Mouse (Mus musculus) WW6 (cell line): ENCODE measurements around the gene Nsun4.

Source experiments
- DNase-seq: peaks from one replicate; pipeline ENCODE4 v3.0.0-alpha.2; 2013; ENCODE audit warnings: low read depth, low spot score

Gene Nsun4

DNA sequence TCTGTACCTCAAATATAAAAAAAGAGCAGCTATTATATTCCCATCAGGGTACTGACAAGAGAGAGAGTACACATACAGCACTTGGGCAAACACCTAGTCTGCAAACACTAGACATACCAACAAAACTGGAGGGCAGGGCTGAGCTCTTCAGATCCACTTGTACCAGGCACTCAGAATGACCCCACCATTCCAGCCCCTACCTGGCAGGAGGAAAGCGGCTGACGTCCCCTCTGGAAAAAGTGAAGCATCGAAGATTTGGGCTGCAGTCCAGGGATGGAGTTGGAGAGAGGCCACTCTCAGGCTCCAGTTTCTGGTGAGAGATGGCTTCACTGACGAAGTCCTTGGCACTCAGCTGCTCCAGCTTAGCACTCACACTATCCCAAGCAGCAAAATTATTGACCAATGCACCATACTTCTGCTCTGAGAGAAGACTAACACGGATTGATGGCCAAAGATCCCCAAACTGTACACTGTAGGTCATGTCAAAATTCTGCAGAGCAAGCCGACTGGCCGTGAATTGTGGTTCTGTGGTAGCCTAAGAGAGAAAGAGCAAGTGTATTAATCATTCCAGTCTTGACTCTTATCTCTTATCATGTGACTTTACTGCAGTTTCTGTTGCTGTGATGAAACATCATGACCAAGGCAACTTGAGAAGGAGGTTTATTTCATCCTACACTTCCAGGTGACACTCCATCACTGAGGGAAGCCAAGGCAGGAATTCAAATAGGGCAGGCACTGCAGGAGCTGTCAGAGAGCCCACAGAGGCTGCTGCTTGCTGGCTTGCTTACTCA, 5.4 kb downstream of the Nsun4 start:
- no peak for DNase-seq

DNA sequence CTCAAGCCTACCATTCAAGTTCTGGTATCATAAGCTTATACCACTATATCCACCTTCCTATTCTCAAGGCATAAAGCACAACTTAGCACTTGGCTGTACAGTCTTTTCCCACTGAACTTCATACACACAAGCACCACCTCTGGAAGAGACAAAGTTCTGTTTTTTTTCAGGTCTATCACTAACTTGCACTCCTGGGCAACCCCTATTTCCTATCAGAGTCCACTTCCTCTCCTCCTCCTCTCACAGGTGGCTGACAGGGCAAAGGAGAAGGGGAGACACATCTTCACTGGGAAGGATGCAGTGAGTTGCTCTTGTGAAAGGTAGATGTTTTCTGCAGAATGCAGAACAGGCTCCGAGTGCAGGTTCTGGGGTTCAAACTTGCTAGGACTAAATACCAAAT, 6.0 kb downstream of the Nsun4 start:
- DNase-seq, result no peak

DNA sequence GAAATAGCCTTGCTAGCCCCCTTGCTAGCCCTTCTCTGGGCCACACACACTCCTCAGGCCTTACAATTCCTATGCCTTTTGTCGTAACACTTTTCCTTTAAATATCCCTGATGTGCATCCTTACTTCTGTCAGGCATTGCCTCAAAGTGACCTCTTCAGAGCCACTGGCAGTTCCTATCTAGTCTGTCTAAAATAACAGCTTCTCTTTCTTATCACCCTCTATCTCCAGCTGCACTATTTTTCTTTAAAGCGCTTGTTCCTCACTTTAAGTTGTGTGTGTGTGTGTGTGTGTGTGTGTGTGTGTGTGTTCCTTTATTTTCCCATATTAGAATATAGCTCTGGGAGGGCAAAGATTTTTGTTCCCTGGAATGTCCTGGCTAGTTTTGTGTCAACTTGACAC, 7.1 kb downstream of the Nsun4 start:
- no peak for DNase-seq

DNA sequence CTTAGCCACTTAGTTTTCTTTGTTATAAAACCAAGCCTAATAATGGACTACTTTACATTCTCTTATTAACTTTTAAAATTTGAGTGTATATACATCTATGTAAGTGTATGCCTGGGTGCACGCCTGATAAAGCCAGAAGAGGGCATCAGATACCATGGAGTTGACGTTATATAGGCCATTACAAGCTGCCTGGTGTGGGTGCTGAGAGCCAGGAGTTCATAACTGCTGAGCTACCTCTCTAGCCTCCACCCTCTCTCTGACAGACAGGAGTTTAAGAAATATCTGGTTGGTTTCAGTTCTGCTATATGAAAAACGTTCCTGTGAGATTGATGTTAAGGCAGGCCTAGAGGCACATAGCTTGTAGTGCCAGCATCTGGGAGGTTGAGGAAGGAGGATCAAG, 11.5 kb downstream of the Nsun4 start:
- no peak for DNase-seq

DNA sequence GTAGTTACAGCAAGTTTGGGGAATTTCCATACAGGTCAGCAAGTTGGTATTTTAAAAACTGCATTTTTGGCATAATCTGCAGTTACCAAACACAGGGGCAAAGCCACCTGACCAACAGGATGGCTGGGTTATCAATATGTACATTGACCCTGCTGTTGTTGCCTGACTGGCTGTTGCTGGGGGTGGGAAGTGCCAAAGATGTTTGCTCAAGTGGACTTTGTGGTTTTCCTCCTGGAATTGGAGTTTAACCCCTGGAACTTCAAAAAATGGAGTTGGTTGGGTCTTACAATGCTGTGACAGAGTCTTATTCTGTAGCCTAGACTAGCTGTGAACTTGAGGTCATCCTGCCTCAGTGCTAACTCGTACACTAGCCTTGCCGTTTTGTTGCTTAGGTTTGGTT, 13.2 kb downstream of the Nsun4 start:
- no peak for DNase-seq

DNA sequence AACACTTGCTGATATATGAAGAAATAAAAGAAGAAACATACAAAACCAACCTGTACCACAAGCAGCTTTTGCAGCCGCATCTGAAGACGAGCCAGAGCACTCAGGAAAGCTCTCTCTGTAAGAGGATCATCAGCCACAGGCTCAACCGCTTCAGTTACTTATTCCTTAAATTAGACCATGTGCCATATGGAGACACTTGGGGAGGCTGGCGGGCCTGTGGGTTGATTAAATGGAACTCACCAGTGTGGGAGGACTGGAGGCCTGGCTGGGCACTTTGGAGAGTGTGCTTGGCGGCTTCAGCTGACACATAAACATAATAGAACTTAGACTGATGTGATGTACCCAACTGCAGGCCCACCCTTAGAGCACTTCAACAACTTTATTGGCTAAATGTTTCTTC, 20.3 kb downstream of the Nsun4 start:
- DNase-seq, result no peak

DNA sequence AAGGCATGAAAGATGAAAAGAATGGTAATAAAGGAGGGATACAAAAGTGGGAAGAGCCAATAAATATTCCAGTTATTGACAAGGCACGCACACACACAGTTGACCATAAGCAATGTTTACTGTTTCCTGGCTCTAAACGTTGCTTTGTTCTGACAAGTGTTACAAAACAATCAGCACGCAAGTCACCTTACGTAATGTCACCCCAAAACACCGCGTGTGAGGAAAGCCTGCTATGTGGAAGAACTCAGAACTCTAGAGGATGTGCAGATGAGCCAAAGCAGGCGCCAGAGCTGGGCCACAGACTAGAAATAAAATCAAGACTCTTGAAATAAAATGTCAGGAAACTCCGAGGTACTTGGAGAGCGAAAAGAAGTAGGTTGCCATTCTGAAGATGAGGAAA, 20.8 kb downstream of the Nsun4 start:
- no peak for DNase-seq

DNA sequence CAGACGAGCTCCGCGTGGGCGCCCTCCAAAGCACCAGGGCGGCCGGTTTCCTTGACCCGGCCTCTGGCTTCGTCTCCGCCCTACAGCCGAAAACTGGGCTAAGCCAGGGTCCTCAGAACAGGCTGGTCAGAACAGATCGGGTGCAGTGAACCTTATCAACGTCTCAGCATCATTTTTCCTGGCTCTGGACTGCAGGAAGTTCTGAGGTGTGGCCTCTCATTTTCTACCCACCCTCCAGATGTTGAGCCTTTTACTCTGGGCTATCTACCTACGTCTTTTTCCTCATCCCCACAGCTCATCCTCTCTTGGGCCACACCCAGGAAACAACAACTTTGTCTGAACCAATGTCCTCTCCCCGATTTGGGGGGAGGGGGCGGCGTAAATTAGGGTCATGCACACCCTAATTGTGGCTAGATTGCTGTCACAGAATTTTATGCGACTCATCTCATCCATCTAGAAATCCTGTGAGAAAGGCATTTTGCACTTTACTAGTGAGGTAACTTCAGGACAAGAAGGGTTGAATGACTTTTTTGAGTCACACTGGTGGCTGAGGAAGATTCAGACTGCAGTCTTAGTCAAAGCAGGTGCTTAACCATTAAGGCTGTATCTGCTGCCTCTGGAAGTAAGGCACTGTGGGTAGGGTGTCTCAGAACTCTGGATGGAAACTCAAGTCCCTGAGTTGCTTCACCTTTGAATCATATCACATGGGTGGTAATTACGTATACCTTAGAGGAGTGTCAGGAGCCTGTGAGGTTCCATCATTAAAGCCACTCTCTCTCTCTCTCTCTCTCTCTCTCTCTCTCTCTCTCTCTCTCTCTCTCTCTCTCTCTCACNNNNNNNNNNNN, 35.6 kb downstream of the Nsun4 start, which contains the start of gene Faah:
TSS of gene Faah (minus strand) at position 25 of the 845 bp plus-strand sequence.
- DNase-seq, result no peak

DNA sequence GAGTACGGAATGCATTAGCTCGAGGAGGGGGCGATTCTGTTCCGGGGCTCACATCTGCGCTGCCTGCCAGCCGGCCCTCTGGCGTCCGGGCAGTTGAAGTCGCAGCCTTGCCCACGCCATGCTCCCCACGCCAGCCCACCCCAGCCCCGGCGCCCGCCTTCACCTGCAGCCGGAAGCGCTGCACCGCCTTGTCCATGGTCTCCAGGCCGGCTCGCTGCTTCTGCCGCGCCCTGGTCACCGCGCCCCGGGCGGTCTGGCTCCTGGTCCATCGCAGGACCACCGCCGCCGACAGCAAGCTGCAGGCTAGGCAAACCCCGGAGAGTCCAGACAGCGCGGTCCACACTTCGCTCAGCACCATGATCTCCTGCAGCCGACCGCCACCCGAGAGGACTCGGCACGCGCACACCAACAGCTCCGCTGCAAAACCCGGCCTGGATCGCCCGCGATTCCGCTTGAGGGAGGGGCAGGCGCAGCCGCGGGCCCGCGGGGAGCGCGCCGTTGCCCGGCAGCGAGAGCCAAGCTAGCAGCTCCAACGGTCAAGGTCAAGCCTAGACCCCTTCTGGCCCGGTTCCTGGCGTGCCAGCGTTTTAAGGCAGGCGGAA, 36.3 kb downstream of the Nsun4 start:
- no peak for DNase-seq

DNA sequence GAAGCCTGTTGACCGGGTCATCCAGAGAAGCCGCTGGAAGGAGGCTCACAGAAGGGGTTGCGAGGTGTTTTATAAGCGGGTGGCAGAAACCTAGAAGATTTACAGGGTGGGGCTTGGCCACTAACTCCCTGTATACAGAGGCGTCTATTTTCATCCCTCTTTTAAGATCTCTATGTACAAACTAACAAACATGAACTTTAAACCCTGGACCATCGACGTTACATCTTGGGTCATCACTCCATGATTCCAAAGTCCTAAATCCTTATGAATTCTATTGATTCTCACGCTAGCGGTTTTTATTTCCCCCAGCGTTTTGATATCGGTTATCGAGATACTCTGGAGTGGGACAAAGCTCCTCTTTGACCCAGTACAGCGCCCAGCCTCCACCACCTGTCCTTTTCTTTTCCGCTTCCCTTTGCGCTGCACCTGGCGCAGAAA, 36.8 kb downstream of the Nsun4 start:
- no peak for DNase-seq

DNA sequence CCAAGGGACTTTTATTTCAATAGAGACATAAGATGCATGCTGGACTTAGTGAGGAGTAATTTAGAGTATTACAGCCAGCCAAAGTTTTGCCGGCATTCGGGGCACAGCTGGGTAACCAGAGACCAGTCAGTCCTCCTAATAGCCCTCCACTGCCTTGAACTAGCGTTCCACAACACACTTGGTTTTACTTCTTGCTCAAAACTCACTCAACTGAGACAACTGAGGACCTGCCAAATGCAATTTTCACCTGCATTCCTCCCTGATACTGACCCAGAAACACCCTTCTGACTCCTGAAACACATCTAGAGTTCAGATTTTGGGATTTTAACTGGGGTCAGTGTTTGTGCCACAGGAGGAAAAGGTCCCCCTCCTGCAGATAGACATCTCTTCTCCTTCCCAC, 37.3 kb downstream of the Nsun4 start:
- DNase-seq, result no peak

DNA sequence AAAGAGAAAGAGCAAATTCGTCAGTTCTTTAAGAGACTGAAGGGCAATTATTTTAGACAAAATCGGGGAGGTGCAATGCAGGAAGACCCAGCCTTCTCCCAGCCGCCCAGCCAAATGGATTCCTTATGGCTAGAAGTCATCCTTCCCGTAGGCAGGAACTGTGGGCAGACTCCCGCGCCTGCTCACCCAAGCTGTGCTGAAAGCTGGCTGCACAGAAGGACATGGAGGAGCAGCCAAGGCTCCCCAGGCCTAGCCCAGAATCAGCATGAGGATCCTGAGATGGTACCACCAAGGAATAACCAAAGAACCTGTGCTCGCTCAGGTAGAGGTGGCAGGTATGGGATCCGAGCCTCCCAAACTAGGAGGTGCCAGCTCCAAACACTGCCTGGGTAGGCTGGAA, 37.7 kb downstream of the Nsun4 start:
- DNase-seq, result no peak

DNA sequence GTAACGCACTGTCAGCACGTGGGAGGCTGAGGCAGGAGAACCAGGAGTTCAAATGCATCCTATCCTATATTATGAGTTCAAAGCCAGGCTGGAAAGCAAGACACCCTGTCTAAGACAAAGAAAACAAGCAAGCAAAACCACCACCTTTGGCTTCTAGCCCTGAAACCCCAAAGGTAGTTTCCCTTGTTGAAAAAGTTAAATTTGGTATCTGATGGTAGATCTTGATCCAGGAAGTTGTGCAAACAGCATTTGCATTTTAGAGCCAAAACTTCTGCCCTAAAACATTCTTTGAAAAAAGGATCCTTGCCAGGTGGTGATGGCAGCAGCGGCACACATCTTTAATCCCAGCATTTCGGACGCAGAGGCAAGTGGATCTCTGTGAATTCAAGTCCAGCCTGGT, 38.2 kb downstream of the Nsun4 start:
- no peak for DNase-seq

DNA sequence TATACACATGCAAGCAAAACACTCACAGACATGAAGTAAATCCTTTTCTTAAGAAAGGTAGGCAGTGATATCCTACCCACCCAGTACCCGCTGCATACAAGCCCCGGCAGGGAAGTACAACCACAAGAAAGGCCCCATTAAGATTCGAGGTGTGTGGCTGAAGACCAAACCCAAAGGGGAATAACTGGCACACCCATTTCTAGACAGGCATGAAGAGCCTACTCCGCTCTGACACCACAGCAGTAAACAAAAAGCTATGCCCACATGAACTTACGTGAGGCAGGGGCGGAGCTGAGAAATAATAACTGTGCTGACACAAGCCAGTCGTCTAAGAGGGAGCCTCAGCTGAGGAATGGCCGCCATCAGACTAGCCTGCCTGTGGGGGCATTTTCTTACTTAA, 43.5 kb downstream of the Nsun4 start:
- no peak for DNase-seq

DNA sequence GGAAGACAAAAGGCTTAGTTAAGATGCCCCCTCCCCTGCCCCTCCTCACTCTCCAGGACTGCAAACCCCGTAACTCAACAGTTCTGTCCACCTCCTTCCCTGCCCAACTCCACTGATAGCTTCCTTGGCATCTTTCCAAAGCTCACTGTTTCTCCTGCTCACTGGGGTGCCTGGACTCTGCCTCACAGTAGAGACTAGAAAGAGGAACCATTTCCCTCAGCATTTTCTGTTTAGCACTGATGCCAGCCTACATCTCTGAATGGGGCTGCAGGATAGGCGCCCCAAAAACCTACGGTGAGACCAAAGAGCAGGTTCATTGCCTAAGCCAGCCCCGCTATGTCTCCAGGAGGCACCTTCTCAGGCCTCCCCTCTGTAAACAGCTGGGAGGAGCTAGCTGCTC, 52.5 kb downstream of the Nsun4 start:
- no peak for DNase-seq

DNA sequence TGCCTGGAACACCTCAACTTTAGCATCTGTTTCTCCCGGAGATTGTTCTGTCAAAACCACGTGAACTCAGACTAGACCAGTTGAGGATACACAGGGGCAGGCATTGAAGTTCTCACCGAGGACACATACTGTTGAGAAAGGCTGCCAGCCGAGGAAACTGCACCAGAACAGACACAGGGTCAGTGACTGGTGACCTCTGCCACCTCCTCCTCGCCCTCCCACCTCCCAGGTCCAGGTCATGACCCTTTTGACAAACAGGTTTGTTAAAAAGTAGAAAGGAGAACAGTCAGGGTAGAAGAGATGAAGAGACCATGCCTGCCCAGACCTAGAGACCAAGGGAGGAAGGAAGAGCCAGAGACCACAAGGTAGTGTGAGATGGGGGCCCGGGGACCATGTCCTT, 53.0 kb downstream of the Nsun4 start:
- no peak for DNase-seq

DNA sequence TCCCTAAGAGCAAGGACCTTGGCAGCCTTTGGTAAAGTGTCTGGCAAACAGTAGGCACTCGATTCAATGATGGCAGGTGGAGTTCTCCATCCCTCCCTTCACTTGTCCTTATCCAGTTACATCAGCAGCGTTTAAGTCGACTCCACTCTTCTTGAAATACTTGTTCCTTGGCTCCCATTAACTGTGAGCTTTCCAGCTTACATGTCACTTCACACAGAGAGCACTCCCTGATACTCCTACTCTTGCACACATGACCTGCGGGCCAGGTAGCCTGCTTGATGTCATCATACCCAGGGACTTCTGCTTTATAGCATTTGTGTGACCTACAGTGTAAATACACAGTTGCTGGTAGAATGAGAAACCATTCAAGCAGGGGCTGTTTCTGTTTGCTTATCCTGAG, 56.9 kb downstream of the Nsun4 start:
- DNase-seq, result no peak

DNA sequence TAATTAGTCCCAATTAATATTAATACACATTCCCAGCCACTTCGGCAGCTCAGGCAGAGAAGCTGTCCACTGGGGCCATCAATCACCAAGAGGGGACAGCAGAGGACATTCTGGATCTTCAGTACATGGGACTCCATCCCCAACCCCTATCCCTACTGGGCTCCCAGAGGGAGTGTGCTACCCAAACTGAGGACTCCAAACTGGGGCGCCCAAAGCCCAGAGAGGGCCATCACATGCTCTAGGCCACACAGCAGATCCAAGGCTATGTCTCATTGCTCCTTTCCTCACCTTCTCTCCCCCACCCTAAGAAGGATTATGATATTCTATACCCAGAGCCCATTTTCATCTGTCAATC, 58.3 kb downstream of the Nsun4 start:
- DNase-seq, result no peak

DNA sequence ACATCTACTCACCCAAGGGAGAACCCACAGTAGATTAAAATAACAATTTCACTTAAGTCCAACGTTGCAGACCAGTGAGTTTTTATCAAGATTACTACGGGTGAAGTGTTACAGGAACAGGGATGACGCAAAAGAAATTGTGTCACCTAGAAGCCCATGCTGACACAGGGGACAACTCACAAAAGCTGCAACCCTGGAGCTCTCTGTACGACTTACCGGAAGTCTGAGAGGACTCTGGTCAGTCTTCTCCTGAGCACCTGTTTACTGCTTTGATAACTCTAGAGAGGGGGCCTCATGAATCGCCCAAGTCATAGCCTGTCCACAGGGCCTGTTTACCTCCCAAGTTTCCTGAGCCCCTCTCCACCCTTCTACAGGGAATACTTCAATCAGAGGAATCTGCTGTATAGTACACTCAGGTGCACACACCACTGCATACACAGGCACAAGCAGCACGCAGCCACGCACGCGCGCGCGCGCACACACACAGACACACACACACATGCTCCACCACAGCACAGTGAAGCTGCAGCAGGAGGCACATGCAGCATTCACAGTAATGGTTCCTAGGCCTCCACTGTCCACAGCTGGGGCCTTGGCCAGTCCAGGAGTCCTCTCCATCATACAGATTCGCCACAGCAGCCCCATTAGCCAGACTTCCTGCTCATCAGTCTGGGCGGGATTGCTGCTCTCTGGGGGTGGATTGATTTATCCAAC, 58.9 kb downstream of the Nsun4 start:
- no peak for DNase-seq

DNA sequence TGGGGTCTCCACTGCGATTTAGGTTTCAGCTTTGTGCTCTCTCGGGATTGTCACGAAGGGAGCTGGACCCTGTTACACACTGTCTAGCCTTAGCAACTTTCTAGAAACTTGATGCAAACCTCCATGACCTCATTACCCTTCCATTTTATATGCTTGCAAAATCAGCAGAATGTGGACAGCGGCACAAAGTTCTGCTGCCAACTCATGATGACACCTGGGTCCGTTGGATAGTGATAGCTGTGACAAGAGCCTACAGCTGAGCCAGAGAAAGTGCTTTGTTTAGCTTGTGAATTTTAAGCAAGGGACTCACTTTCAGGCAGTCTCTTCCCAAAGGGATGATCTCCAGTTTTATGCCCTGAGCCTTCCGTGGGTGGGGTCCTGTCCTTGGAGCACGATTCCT, 64.3 kb downstream of the Nsun4 start:
- no peak for DNase-seq

DNA sequence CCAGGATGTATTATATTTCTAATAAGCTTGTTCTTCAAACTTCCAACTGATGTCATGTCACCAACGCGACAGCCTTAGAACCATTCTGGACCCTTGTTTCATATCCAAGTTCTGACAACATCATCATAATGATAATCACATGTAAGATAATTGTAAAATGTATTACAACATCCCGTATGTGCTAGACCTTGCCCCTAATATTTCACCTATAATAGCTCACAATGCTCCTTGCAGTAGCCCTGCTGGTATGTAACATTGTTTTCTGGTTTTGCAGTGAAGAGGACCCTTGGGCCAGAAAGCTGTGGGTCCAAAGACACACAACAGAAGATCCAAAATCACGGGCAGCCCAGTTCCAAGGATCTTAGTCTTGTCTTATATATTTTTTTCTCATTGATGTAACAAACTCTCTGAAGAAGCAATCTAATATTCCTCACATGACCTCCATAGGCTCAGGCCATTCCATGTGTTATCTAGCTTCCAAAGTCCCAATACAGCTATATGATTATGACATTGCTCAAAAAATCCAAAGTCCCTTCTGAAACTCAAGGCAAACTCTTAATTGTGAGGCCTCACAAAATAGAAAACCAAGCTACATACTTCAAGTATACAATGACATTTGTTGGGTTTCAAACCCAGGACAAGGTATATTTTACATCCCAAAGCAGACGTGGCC, 65.7 kb downstream of the Nsun4 start:
- no peak for DNase-seq

DNA sequence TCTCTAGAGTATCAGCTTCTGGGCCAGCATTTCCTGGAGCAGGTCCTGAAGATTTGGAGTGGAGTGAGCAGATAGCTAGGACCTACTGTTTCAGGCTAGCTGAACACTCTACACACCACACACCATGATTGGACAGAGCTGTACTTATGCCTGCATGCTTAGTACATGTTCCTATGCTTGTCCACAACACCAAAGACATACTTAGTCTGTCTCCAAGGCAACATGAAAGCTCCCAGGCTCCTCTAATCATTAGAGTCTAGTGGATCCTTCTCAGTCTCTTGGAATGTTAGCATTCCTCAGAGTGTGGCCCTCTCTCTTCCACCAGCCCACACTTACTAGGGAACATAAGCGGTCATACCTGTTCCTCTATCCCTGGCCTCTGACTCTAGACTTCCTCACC, 66.2 kb downstream of the Nsun4 start:
- DNase-seq, result no peak
